Mouse (Mus musculus): Measurements from ENCODE around the gene Ppcdc. TPM values are rescaled to one million over a fixed set of nuclear protein-coding genes. Genes with fewer than 3 reads are reported as not detected.
"Not testable (repeated sequence)": the region's sequence is repeated elsewhere in the genome, so short reads cannot be mapped to it uniquely, and the experiment has no call there.

The Ppcdc gene
- total RNA-seq, 2 experiments from 2014 or later: 16.3 to 16.8 TPM

GRCm38 (mm10) chr9:57449715-57450114 lies 9.8 kb upstream of the Ppcdc start:
- no peak overlapping the region for H3K4me3 ChIP-seq
- H3K27ac ChIP-seq: no peak overlapping the region
- intact Hi-C loops (cut with DNase I): no loop called here
- no peak for DNase-seq (ENCODE audit: extremely low spot score in 1 of 2, low spot score in 2 of 2)
- TF ChIP-seq CTCF (IDR thresholded peaks at IDR 0.05): peak; percentile 52

- intact Hi-C loops (cut with DNase I): no loop called here
- H3K4me3 ChIP-seq: no peak overlapping the region
- no peak for DNase-seq (ENCODE audit: extremely low spot score in 1 of 2, low spot score in 2 of 2)
- TF ChIP-seq CTCF (IDR thresholded peaks at IDR 0.05): no peak
- H3K27ac ChIP-seq: no peak overlapping the region
Observed at GRCm38 (mm10) chr9:57440620-57441019, 696 bp upstream of the Ppcdc start.

- DNase-seq (ENCODE audit: extremely low spot score in 1 of 2, low spot score in 2 of 2): no peak
- intact Hi-C loops (cut with DNase I): loop anchor here (5.0 to 10.0 kb wide), 2 partner anchors 367 to 544 kb away; partner anchors contain the start of gene Sin3a
- Histone ChIP-seq H3K27ac (peak overlapping the region; percentile 80), H3K4me3 (peak overlapping the region; percentile 64)
- TF ChIP-seq CTCF (IDR thresholded peaks at IDR 0.05): no peak
Observed at GRCm38 (mm10) chr9:57439083-57439482, 841 bp downstream of the Ppcdc start.

GRCm38 (mm10) chr9:57437896-57438614 lies 1.9 kb downstream of the Ppcdc start:
- no peak for DNase-seq (ENCODE audit: extremely low spot score in 1 of 2, low spot score in 2 of 2)
- no peak for TF ChIP-seq CTCF (IDR thresholded peaks at IDR 0.05)
- Histone ChIP-seq H3K27ac (no peak overlapping the region), H3K4me3 (no peak overlapping the region)
- intact Hi-C loops (cut with DNase I): loop anchor here (5.0 to 10.0 kb wide), 2 partner anchors 366 to 543 kb away; partner anchors contain the start of gene Sin3a

GRCm38 (mm10) chr9:57436166-57436565 lies 3.8 kb downstream of the Ppcdc start:
- no peak for DNase-seq (ENCODE audit: extremely low spot score in 1 of 2, low spot score in 2 of 2)
- no peak for TF ChIP-seq CTCF (IDR thresholded peaks at IDR 0.05)
- intact Hi-C loops (cut with DNase I): loop anchor here (5.0 to 10.0 kb wide), 2 partner anchors 364 to 541 kb away; partner anchors contain the start of gene Sin3a
- no peak overlapping the region for H3K27ac ChIP-seq
- no peak overlapping the region for H3K4me3 ChIP-seq

GRCm38 (mm10) chr9:57434405-57435165 lies 5.3 kb downstream of the Ppcdc start:
- H3K27ac ChIP-seq: peak overlapping the region; percentile 12; the same call in 1 of the 2 replicates
- intact Hi-C loops (cut with DNase I): loop anchor here (5.0 to 10.0 kb wide), 3 partner anchors 272 to 540 kb away; partner anchors contain the start of gene Sin3a

GRCm38 (mm10) chr9:57433097-57434032 lies 6.6 kb downstream of the Ppcdc start:
- peak; percentile 74 to 82 for DNase-seq (ENCODE audit: extremely low spot score in 1 of 2, low spot score in 2 of 2)
- Histone ChIP-seq H3K4me3 (no peak overlapping the region), H3K27ac (peak overlapping the region; percentile 79)
- intact Hi-C loops (cut with DNase I): loop anchor here (1.0 to 10.0 kb wide), 4 partner anchors 174 to 539 kb away; no protein-coding TSS in a partner anchor
- TF ChIP-seq CTCF (IDR thresholded peaks at IDR 0.05): peak; percentile 98

More at GRCm38 (mm10) chr9:57434405-57435165, 5.3 kb downstream of the Ppcdc start:
- H3K4me3 ChIP-seq: no peak overlapping the region
- TF ChIP-seq CTCF (IDR thresholded peaks at IDR 0.05): no peak
- DNase-seq (ENCODE audit: extremely low spot score in 1 of 2, low spot score in 2 of 2): no peak

- no peak for TF ChIP-seq CTCF (IDR thresholded peaks at IDR 0.05)
- DNase-seq (ENCODE audit: extremely low spot score in 1 of 2, low spot score in 2 of 2): no peak
- Histone ChIP-seq H3K4me3 (no peak overlapping the region), H3K27ac (peak overlapping the region; percentile 79)
- intact Hi-C loops (cut with DNase I): loop anchor here (5.0 to 10.0 kb wide), 2 partner anchors 270 to 538 kb away; no protein-coding TSS in a partner anchor
Observed at GRCm38 (mm10) chr9:57432480-57432879, 7.4 kb downstream of the Ppcdc start.

GRCm38 (mm10) chr9:57431202-57431601 lies 8.7 kb downstream of the Ppcdc start:
- Histone ChIP-seq H3K4me3 (no peak overlapping the region), H3K27ac (peak overlapping the region; percentile 12; the same call in 1 of the 2 replicates)
- no peak for TF ChIP-seq CTCF (IDR thresholded peaks at IDR 0.05)
- intact Hi-C loops (cut with DNase I): loop anchor here (5.0 to 10.0 kb wide), 2 partner anchors 269 to 536 kb away; no protein-coding TSS in a partner anchor
- DNase-seq (ENCODE audit: extremely low spot score in 1 of 2, low spot score in 2 of 2): no peak

- Histone ChIP-seq H3K4me3 (no peak overlapping the region), H3K27ac (no peak overlapping the region; the same call in 1 of the 2 replicates)
- intact Hi-C loops (cut with DNase I): no loop called here
- no peak for TF ChIP-seq CTCF (IDR thresholded peaks at IDR 0.05)
- DNase-seq (ENCODE audit: extremely low spot score in 1 of 2, low spot score in 2 of 2): no peak
Observed at GRCm38 (mm10) chr9:57428391-57428790, 11.5 kb downstream of the Ppcdc start.

- intact Hi-C loops (cut with DNase I): no loop called here
- TF ChIP-seq CTCF (IDR thresholded peaks at IDR 0.05): no peak
- no peak for DNase-seq (ENCODE audit: extremely low spot score in 1 of 2, low spot score in 2 of 2)
- peak overlapping the region; percentile 40; the same call in 1 of the 2 replicates for H3K27ac ChIP-seq
- H3K4me3 ChIP-seq: no peak overlapping the region
Observed at GRCm38 (mm10) chr9:57427937-57428336, 12.0 kb downstream of the Ppcdc start.

- intact Hi-C loops (cut with DNase I); DNase-seq (ENCODE audit: extremely low spot score in 1 of 2, low spot score in 2 of 2); H3K4me3 ChIP-seq; H3K27ac ChIP-seq: not testable (repeated sequence)
Observed at GRCm38 (mm10) chr9:57427123-57427522, 12.8 kb downstream of the Ppcdc start.
